Mouse (Mus musculus): ENCODE measurements around the gene Slc9c1. TPM values are rescaled to one million over a fixed set of nuclear protein-coding genes. Genes with fewer than 3 reads are reported as not detected.
"Not testable (repeated sequence)": the region's sequence is repeated elsewhere in the genome, so short reads cannot be mapped to it uniquely, and the experiment has no call there.

Gene Slc9c1
- total RNA-seq (2021), result not detected
- long read RNA-seq, experiment 1, result 0 reads
- long read RNA-seq, experiment 2, result 0 reads

GRCm38 (mm10) chr16:45535009-45535408, at the start of gene Slc9c1:
Slc9c1 (plus strand) TSS chr16:45535309.
- DNase-seq, result no peak
- TF ChIP-seq CTCF (IDR thresholded peaks at IDR 0.05), result no peak
- intact Hi-C loops (cut with DNase I), result no loop called here
- Histone ChIP-seq H3K27ac (no peak within 1 kb of the TSS), H3K4me3 (no peak within 1 kb of the TSS)

- intact Hi-C loops (cut with DNase I), result no loop called here
- no peak within 1 kb of the TSS for H3K27ac ChIP-seq
- no peak within 1 kb of the TSS for H3K4me3 ChIP-seq
- TF ChIP-seq CTCF (IDR thresholded peaks at IDR 0.05), result no peak
- DNase-seq, result no peak
Measured at GRCm38 (mm10) chr16:45492927-45493326, 42.2 kb upstream of the Slc9c1 start, which contains the start of gene Gm609. Gm609 (minus strand) TSS chr16:45492969.

- Histone ChIP-seq H3K27ac (no peak overlapping the region), H3K4me3 (no peak overlapping the region)
- DNase-seq, result no peak
- intact Hi-C loops (cut with DNase I), result no loop called here
- no peak for TF ChIP-seq CTCF (IDR thresholded peaks at IDR 0.05)
Measured at GRCm38 (mm10) chr16:45495326-45495725, 39.8 kb upstream of the Slc9c1 start.

- Histone ChIP-seq H3K4me3 (no peak overlapping the region), H3K27ac (no peak overlapping the region)
- TF ChIP-seq CTCF (IDR thresholded peaks at IDR 0.05), result no peak
- no peak for DNase-seq
- intact Hi-C loops (cut with DNase I), result no loop called here
Measured at GRCm38 (mm10) chr16:45525551-45525950, 9.6 kb upstream of the Slc9c1 start.

GRCm38 (mm10) chr16:45531950-45532349, 3.2 kb upstream of the Slc9c1 start, which contains the start of gene Gm17783:
Gm17783 (minus strand) TSS chr16:45532050.
- Histone ChIP-seq H3K27ac (no peak within 1 kb of the TSS), H3K4me3 (no peak within 1 kb of the TSS)
- TF ChIP-seq CTCF (IDR thresholded peaks at IDR 0.05), result no peak
- no peak for DNase-seq
- intact Hi-C loops (cut with DNase I), result no loop called here

GRCm38 (mm10) chr16:45538342-45538741, 3.2 kb downstream of the Slc9c1 start:
- H3K27ac ChIP-seq; H3K4me3 ChIP-seq; intact Hi-C loops (cut with DNase I); DNase-seq: not testable (repeated sequence)

- no peak overlapping the region for H3K27ac ChIP-seq
- DNase-seq, result no peak
- no peak overlapping the region for H3K4me3 ChIP-seq
- no peak for TF ChIP-seq CTCF (IDR thresholded peaks at IDR 0.05)
- intact Hi-C loops (cut with DNase I), result no loop called here
Measured at GRCm38 (mm10) chr16:45542108-45542507, 7.0 kb downstream of the Slc9c1 start.

GRCm38 (mm10) chr16:45544341-45544740, 9.2 kb downstream of the Slc9c1 start:
- H3K4me3 ChIP-seq, result no peak overlapping the region
- no peak for DNase-seq
- H3K27ac ChIP-seq, result no peak overlapping the region
- TF ChIP-seq CTCF (IDR thresholded peaks at IDR 0.05), result no peak
- intact Hi-C loops (cut with DNase I), result no loop called here

GRCm38 (mm10) chr16:45547982-45548381, 12.9 kb downstream of the Slc9c1 start:
- TF ChIP-seq CTCF (IDR thresholded peaks at IDR 0.05), result no peak
- no peak for DNase-seq
- no peak overlapping the region for H3K4me3 ChIP-seq
- intact Hi-C loops (cut with DNase I), result no loop called here
- H3K27ac ChIP-seq, result no peak overlapping the region

GRCm38 (mm10) chr16:45551579-45551978, 16.5 kb downstream of the Slc9c1 start:
- Histone ChIP-seq H3K27ac (no peak overlapping the region), H3K4me3 (no peak overlapping the region)
- DNase-seq, result no peak
- TF ChIP-seq CTCF (IDR thresholded peaks at IDR 0.05), result no peak
- intact Hi-C loops (cut with DNase I), result no loop called here

- no peak for DNase-seq
- TF ChIP-seq CTCF (IDR thresholded peaks at IDR 0.05), result no peak
- intact Hi-C loops (cut with DNase I), result no loop called here
- no peak overlapping the region for H3K27ac ChIP-seq
- no peak overlapping the region for H3K4me3 ChIP-seq
Measured at GRCm38 (mm10) chr16:45561747-45562146, 26.6 kb downstream of the Slc9c1 start.

- TF ChIP-seq CTCF (IDR thresholded peaks at IDR 0.05), result no peak
Measured at GRCm38 (mm10) chr16:45572307-45572706, 37.2 kb downstream of the Slc9c1 start.

GRCm38 (mm10) chr16:45579883-45580282, 44.8 kb downstream of the Slc9c1 start:
- H3K27ac ChIP-seq, result no peak overlapping the region
- intact Hi-C loops (cut with DNase I), result no loop called here
- H3K4me3 ChIP-seq, result no peak overlapping the region
- DNase-seq, result no peak
- TF ChIP-seq CTCF (IDR thresholded peaks at IDR 0.05), result no peak

More at GRCm38 (mm10) chr16:45572307-45572706, 37.2 kb downstream of the Slc9c1 start:
- Histone ChIP-seq H3K4me3 (no peak overlapping the region), H3K27ac (no peak overlapping the region)
- intact Hi-C loops (cut with DNase I), result no loop called here
- no peak for DNase-seq

GRCm38 (mm10) chr16:45582512-45582911, 47.4 kb downstream of the Slc9c1 start:
- peak; percentile 23 for DNase-seq
- H3K27ac ChIP-seq, result no peak overlapping the region
- H3K4me3 ChIP-seq, result no peak overlapping the region
- intact Hi-C loops (cut with DNase I), result no loop called here
- peak; percentile 59 for TF ChIP-seq CTCF (IDR thresholded peaks at IDR 0.05)

All from gastrocnemius, adult 2 months (tissue).